Mouse (Mus musculus): ENCODE results near the gene Dnaic2. TPM values are rescaled to one million over a fixed set of nuclear protein-coding genes. Genes with fewer than 3 reads are reported as not detected.

Gene Dnaic2
- polyA plus RNA-seq, 1 experiment from 2014 or later: 0.35 TPM

- ATAC-seq (ENCODE audit: insufficient number of reproducible peaks, insufficient read depth, low FRiP score, low read depth): no peak
- H3K4me3 ChIP-seq (ENCODE audit: control insufficient read depth in 1 of 2, insufficient read depth in 1 of 2, low read depth in 1 of 2, low read length in 2 of 2): no peak overlapping the region
Measured at GRCm38 (mm10) chr11:114732890-114733289, 5.7 kb downstream of the Dnaic2 start.

DNA sequence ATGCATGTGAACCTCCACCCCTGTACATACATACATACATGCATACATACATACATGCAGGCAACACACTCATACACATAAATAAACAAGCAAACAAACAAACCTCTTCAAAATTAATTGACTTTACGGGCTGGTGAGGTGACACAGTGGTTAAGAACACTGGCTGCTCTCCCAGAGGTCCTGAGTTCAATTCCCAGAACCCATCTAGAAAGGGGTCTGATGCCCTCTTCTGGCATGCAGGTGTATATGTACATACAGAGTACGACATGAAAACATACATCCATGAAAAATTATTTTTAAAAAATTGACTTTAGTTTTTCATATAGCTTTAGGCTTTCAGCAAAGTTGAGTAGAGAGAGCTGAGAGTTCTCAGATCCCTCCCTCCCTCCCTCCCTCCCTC is 8.9 kb downstream of the Dnaic2 start:
- no peaks in the 10 kb centered on the region for H3K36me3 ChIP-seq (ENCODE audit: control insufficient read depth, insufficient read depth, low read length)
- no peak overlapping the region for H3K4me3 ChIP-seq (ENCODE audit: control insufficient read depth in 1 of 2, insufficient read depth in 1 of 2, low read depth in 1 of 2, low read length in 2 of 2)
- H3K4me2 ChIP-seq (ENCODE audit: low read length): no peak overlapping the region
- 76% methylated on average over 2 of the region's 2 CpGs for WGBS
- ATAC-seq (ENCODE audit: insufficient number of reproducible peaks, insufficient read depth, low FRiP score, low read depth): no peak
- H3K4me1 ChIP-seq (ENCODE audit: control insufficient read depth in 2 of 2, insufficient read depth in 2 of 2, low read length in 2 of 2): peaks cover 7 to 9% of the 10 kb centered on the region in 2 experiments; a peak in 3 of 4 replicates
- H3K9me3 ChIP-seq (ENCODE audit: control insufficient read depth, low read length): no peaks in the 10 kb centered on the region
- H3K27ac ChIP-seq (replicated peaks in 1 of 2; ENCODE audit: control insufficient read depth in 1 of 2, insufficient read depth in 1 of 2, low read depth in 2 of 2, low read length in 2 of 2): no peak overlapping the region
- H3K9ac ChIP-seq (ENCODE audit: low read length): no peak overlapping the region
- H3K27me3 ChIP-seq (ENCODE audit: control insufficient read depth, insufficient read depth, low read length): no peaks in the 10 kb centered on the region

More at GRCm38 (mm10) chr11:114732890-114733289, 5.7 kb downstream of the Dnaic2 start:
- Histone ChIP-seq H3K9ac (ENCODE audit: low read length) (no peak overlapping the region), H3K4me1 (ENCODE audit: control insufficient read depth in 2 of 2, insufficient read depth in 2 of 2, low read length in 2 of 2) (peaks cover 2 to 10% of the 10 kb centered on the region in 2 experiments; a peak in 2 of 4 replicates), H3K9me3 (ENCODE audit: control insufficient read depth, low read length) (no peaks in the 10 kb centered on the region), H3K4me2 (ENCODE audit: low read length) (no peak overlapping the region), H3K27ac (replicated peaks in 1 of 2; ENCODE audit: control insufficient read depth in 1 of 2, insufficient read depth in 1 of 2, low read depth in 2 of 2, low read length in 2 of 2) (no peak overlapping the region), H3K27me3 (ENCODE audit: control insufficient read depth, insufficient read depth, low read length) (no peaks in the 10 kb centered on the region), H3K36me3 (ENCODE audit: control insufficient read depth, insufficient read depth, low read length) (no peaks in the 10 kb centered on the region)
- 64% methylated on average over 22 of the region's 22 CpGs for WGBS

- Histone ChIP-seq H3K9me3 (ENCODE audit: control insufficient read depth, low read length) (no peaks in the 10 kb centered on the region), H3K4me2 (ENCODE audit: low read length) (0 out of 2 replicates have a peak overlapping the region, but pooled peaks have one; percentile 6), H3K27me3 (ENCODE audit: control insufficient read depth, insufficient read depth, low read length) (no peaks in the 10 kb centered on the region), H3K9ac (ENCODE audit: low read length) (no peak overlapping the region), H3K27ac (replicated peaks in 1 of 2; ENCODE audit: control insufficient read depth in 1 of 2, insufficient read depth in 1 of 2, low read depth in 2 of 2, low read length in 2 of 2) (no peak overlapping the region), H3K4me3 (ENCODE audit: control insufficient read depth in 1 of 2, insufficient read depth in 1 of 2, low read depth in 1 of 2, low read length in 2 of 2) (no peak overlapping the region), H3K4me1 (ENCODE audit: control insufficient read depth in 2 of 2, insufficient read depth in 2 of 2, low read length in 2 of 2) (peaks cover 7 to 9% of the 10 kb centered on the region in 2 experiments; a peak in 3 of 4 replicates), H3K36me3 (ENCODE audit: control insufficient read depth, insufficient read depth, low read length) (no peaks in the 10 kb centered on the region)
- 41% methylated on average over 11 of the region's 11 CpGs for WGBS
- no peak; the same call in 1 of the 2 replicates for ATAC-seq (ENCODE audit: insufficient number of reproducible peaks, insufficient read depth, low FRiP score, low read depth)
Measured at GRCm38 (mm10) chr11:114736913-114737624, 9.9 kb downstream of the Dnaic2 start.

DNA sequence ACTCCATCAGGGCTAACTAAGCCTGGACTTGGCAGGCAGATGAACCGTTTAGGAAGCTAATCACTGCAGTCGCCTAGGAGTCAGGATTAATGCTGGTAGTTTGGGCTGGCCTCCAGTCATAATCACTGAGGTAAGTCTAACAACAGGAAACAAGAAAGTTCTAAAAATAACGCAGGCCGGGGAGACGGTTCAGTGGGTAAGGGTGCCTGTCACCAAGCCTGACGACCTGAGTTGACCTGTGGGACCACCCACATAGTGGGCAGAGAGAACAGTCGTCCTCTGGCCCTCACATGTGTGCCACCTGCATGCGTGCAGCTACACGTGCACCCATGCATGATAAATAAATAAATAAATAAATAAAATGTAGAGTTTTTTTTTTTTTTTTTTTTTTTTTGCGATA is 13.4 kb downstream of the Dnaic2 start:
- Histone ChIP-seq H3K9me3 (ENCODE audit: control insufficient read depth, low read length) (no peaks in the 10 kb centered on the region), H3K9ac (ENCODE audit: low read length) (no peak overlapping the region), H3K36me3 (ENCODE audit: control insufficient read depth, insufficient read depth, low read length) (no peaks in the 10 kb centered on the region), H3K4me1 (ENCODE audit: control insufficient read depth in 2 of 2, insufficient read depth in 2 of 2, low read length in 2 of 2) (peaks cover 9% of the 10 kb centered on the region in 2 experiments; a peak in 3 of 4 replicates), H3K27ac (replicated peaks in 1 of 2; ENCODE audit: control insufficient read depth in 1 of 2, insufficient read depth in 1 of 2, low read depth in 2 of 2, low read length in 2 of 2) (no peak overlapping the region), H3K4me2 (ENCODE audit: low read length) (no peak overlapping the region), H3K27me3 (ENCODE audit: control insufficient read depth, insufficient read depth, low read length) (no peaks in the 10 kb centered on the region), H3K4me3 (ENCODE audit: control insufficient read depth in 1 of 2, insufficient read depth in 1 of 2, low read depth in 1 of 2, low read length in 2 of 2) (no peak overlapping the region)
- 28% methylated on average over 10 of the region's 10 CpGs for WGBS
- 0 out of 2 replicates have a peak, but pooled peaks have one; percentile 44 for ATAC-seq (ENCODE audit: insufficient number of reproducible peaks, insufficient read depth, low FRiP score, low read depth)

DNA sequence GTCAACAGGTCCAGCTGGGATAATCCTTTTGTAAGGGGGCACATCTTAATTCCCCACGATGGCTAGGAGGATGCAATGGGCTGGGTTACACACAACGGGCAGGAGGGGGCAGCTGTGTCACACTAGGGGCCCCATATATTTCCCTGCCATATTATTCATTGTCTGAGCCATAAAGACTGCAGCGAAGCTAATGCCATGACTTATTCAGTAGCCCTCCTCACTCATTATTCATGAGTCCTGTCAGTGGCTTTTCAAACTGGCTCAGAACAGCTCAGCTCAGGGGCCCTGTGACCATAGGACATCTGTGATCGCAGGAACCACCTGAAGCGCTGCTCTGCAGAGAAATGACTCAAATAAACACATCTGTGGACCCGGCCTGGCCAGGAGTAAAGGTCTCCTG is 14.2 kb downstream of the Dnaic2 start:
- WGBS: 63% methylated on average over 6 of the region's 6 CpGs
- peaks cover 9% of the 10 kb centered on the region in 2 experiments; a peak in 3 of 4 replicates for H3K4me1 ChIP-seq (ENCODE audit: control insufficient read depth in 2 of 2, insufficient read depth in 2 of 2, low read length in 2 of 2)
- no peak for ATAC-seq (ENCODE audit: insufficient number of reproducible peaks, insufficient read depth, low FRiP score, low read depth)
- H3K4me2 ChIP-seq (ENCODE audit: low read length): no peak overlapping the region
- H3K36me3 ChIP-seq (ENCODE audit: control insufficient read depth, insufficient read depth, low read length): no peaks in the 10 kb centered on the region
- H3K27ac ChIP-seq (replicated peaks in 1 of 2; ENCODE audit: control insufficient read depth in 1 of 2, insufficient read depth in 1 of 2, low read depth in 2 of 2, low read length in 2 of 2): no peak overlapping the region
- no peaks in the 10 kb centered on the region for H3K9me3 ChIP-seq (ENCODE audit: control insufficient read depth, low read length)
- H3K27me3 ChIP-seq (ENCODE audit: control insufficient read depth, insufficient read depth, low read length): no peaks in the 10 kb centered on the region
- H3K4me3 ChIP-seq (ENCODE audit: control insufficient read depth in 1 of 2, insufficient read depth in 1 of 2, low read depth in 1 of 2, low read length in 2 of 2): no peak overlapping the region
- H3K9ac ChIP-seq (ENCODE audit: low read length): no peak overlapping the region

DNA sequence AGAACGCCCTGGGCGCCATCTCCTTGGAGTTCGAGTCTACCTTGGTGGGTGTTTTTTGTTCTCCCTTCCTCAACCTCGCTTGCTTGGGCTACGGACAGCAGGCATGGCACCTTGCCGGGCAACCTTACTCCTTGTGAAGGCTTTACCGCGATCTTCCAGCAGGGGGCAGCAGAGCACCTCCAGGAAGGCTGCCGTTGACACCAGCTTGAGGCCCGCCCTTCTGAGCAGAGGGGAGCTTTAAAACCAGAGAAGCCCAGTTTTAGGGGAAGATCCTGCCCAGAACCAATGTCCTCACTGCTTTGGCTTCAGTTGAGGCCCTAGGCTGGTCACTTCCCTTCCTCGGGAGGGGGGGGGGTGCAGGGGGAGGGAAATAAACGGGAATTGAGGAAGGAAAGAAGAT is 17.9 kb downstream of the Dnaic2 start:
- no peaks in the 10 kb centered on the region for H3K36me3 ChIP-seq (ENCODE audit: control insufficient read depth, insufficient read depth, low read length)
- H3K4me1 ChIP-seq (ENCODE audit: control insufficient read depth in 2 of 2, insufficient read depth in 2 of 2, low read length in 2 of 2): peaks cover 6 to 8% of the 10 kb centered on the region in 2 experiments; a peak in 3 of 4 replicates
- no peak overlapping the region for H3K4me3 ChIP-seq (ENCODE audit: control insufficient read depth in 1 of 2, insufficient read depth in 1 of 2, low read depth in 1 of 2, low read length in 2 of 2)
- peak overlapping the region; percentile 51; the same call in 1 of the 2 replicates for H3K9ac ChIP-seq (ENCODE audit: low read length)
- H3K9me3 ChIP-seq (ENCODE audit: control insufficient read depth, low read length): no peaks in the 10 kb centered on the region
- ATAC-seq (ENCODE audit: insufficient number of reproducible peaks, insufficient read depth, low FRiP score, low read depth): peak; percentile 58; the same call in 1 of the 2 replicates
- 0% methylated on average over 12 of the region's 12 CpGs for WGBS
- no peak overlapping the region for H3K27ac ChIP-seq (replicated peaks in 1 of 2; ENCODE audit: control insufficient read depth in 1 of 2, insufficient read depth in 1 of 2, low read depth in 2 of 2, low read length in 2 of 2)
- no peaks in the 10 kb centered on the region for H3K27me3 ChIP-seq (ENCODE audit: control insufficient read depth, insufficient read depth, low read length)
- peak overlapping the region; percentile 49 for H3K4me2 ChIP-seq (ENCODE audit: low read length)

DNA sequence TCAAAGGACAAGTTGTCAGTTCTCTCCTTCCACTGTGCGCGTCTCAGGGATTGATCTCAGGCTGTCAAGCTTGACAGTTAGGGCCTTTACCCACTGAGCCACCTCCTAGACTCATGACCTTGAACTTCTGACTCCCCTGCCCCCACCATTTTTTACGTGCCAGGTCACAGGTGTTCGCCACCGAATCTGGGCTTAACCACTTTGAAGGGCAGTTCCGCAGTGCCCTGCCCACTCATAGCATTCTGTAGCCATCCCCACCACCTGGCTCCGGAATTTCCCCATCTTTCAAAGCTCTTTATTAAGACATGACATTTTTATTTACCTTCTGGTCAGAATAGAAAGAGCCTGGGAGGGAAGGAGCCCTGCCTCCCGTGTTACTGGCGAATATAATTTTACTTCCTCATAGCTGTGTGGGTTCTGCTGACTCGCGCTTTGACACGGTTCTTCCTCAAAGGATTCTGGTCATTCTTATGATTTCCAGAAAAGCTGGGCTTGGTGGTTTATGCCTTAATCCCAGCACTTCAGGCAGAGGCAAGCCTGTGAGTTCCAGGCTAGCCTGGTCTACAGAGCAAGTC is 20.4 kb downstream of the Dnaic2 start:
- WGBS: 80% methylated on average over 12 of the region's 12 CpGs

More for the DNA sequence above, 20.4 kb downstream of the Dnaic2 start:
- ATAC-seq (ENCODE audit: insufficient number of reproducible peaks, insufficient read depth, low FRiP score, low read depth): no peak
- Histone ChIP-seq H3K27me3 (ENCODE audit: control insufficient read depth, insufficient read depth, low read length) (no peaks in the 10 kb centered on the region), H3K36me3 (ENCODE audit: control insufficient read depth, insufficient read depth, low read length) (no peaks in the 10 kb centered on the region), H3K9me3 (ENCODE audit: control insufficient read depth, low read length) (no peaks in the 10 kb centered on the region), H3K27ac (replicated peaks in 1 of 2; ENCODE audit: control insufficient read depth in 1 of 2, insufficient read depth in 1 of 2, low read depth in 2 of 2, low read length in 2 of 2) (no peak overlapping the region), H3K4me2 (ENCODE audit: low read length) (no peak overlapping the region), H3K4me3 (ENCODE audit: control insufficient read depth in 1 of 2, insufficient read depth in 1 of 2, low read depth in 1 of 2, low read length in 2 of 2) (no peak overlapping the region), H3K4me1 (ENCODE audit: control insufficient read depth in 2 of 2, insufficient read depth in 2 of 2, low read length in 2 of 2) (peaks cover 0 to 2% of the 10 kb centered on the region in 2 experiments; a peak in 1 of 4 replicates), H3K9ac (ENCODE audit: low read length) (no peak overlapping the region)
